20 mouse cellular contexts compared by ENCODE assay signal in the genomic region with DNA sequence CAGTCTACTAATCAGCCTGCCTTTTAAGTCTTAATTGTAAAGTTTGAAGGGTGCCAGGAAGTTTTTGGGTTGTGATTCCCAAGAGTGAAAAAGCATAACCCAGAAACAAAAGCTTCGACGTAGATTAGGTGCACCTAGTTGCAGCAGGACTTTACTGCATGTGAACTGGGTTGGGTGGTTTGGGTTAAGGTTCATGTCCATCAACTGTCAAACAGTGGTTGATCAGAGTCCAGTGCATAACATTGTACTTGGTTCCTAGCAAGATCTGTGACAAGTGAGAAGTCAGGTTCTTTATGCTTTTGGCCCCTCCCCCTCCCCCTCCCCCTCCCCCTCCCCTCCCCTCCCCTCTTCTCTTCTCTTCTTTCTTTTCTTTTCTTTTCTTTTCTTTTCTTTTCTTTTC. TPM values are rescaled to one million over a fixed set of nuclear protein-coding genes. Genes with fewer than 3 reads are reported as not detected.
A peak's percentile ranks its signal among the peaks of the same experiment; 100 is the strongest.
DNase-seq lines count a peak whose midpoint lies in the region; ATAC-seq and TF ChIP-seq lines count a peak whose summit lies in the region.
"Had no signal": no experiment of that assay in that cellular context is flagged by ENCODE, and none has a peak within 500 bp of the region (broad histone marks: within the 10 kb centered on the region; RNA-seq: fewer than 3 reads in every experiment).

No protein-coding gene starts in this region.

- TF ChIP-seq POLR2A in liver, adult 2 months (IDR thresholded peaks at IDR 0.05; ENCODE audit: extremely low read depth, insufficient read depth, low read length): no peak

- H3K9ac ChIP-seq in liver, adult 2 months (ENCODE audit: low read depth, low read length): no peak overlapping the region
- H3K9ac ChIP-seq in liver, embryonic 11.5 days (ENCODE audit: low read depth, low read length): no peak overlapping the region
- H3K9ac ChIP-seq in intestine, embryonic 16.5 days (ENCODE audit: low read depth, low read length): no peak overlapping the region
- H3K9ac ChIP-seq in liver, embryonic 16.5 days (ENCODE audit: low read depth, low read length): no peak overlapping the region
- no peak overlapping the region for H3K9ac ChIP-seq in hindbrain, embryonic 12.5 days
- H3K9ac ChIP-seq: forebrain, embryonic 13.5 days; forebrain, postnatal 0 days; heart, embryonic 15.5 days had no signal

- H3K79me2 ChIP-seq in liver, adult 2 months (ENCODE audit: control insufficient read depth, insufficient read depth, low read length): peaks cover 50% of the 10 kb centered on the region

- no peak for TF ChIP-seq CTCF in liver, adult 2 months (IDR thresholded peaks at IDR 0.05; ENCODE audit: low read depth, low read length)

- H3K9me3 ChIP-seq in liver, embryonic 11.5 days (ENCODE audit: control insufficient read depth, low read length): no peaks in the 10 kb centered on the region
- H3K9me3 ChIP-seq in intestine, embryonic 16.5 days (ENCODE audit: control insufficient read depth, low read length): no peaks in the 10 kb centered on the region
- no peaks in the 10 kb centered on the region for H3K9me3 ChIP-seq in liver, embryonic 16.5 days (replicated peaks; ENCODE audit: control insufficient read depth, low read length)
- no peaks in the 10 kb centered on the region for H3K9me3 ChIP-seq in hindbrain, embryonic 12.5 days (replicated peaks)
- H3K9me3 ChIP-seq: forebrain, embryonic 13.5 days; heart, embryonic 15.5 days had no signal

- H3K36me3 ChIP-seq in liver, adult 2 months (ENCODE audit: control insufficient read depth, insufficient read depth, low read length): peaks cover 10% of the 10 kb centered on the region; the same call in 1 of the 2 replicates
- peaks cover 3% of the 10 kb centered on the region; the same call in 1 of the 2 replicates for H3K36me3 ChIP-seq in liver, embryonic 11.5 days (ENCODE audit: control insufficient read depth, insufficient read depth, low read length)
- no peaks in the 10 kb centered on the region for H3K36me3 ChIP-seq in intestine, embryonic 16.5 days (ENCODE audit: control insufficient read depth, insufficient read depth, low read length)
- H3K36me3 ChIP-seq in liver, embryonic 16.5 days (ENCODE audit: control insufficient read depth, insufficient read depth): peaks cover 3% of the 10 kb centered on the region; the same call in 1 of the 2 replicates
- H3K36me3 ChIP-seq in hindbrain, embryonic 12.5 days: peaks cover 6% of the 10 kb centered on the region
- H3K36me3 ChIP-seq: heart, embryonic 15.5 days had no signal

- peak; percentile 94 for DNase-seq in liver, adult 2 months (ENCODE audit: extremely low read depth, low read depth, low spot score)
- DNase-seq in liver, embryonic 11.5 days (ENCODE audit: low spot score): no peak
- no peak for DNase-seq in layer of hippocampus, adult 9-11 months
- DNase-seq: adrenal gland, postnatal 14 days; cerebellum, adult 18-20 months; cerebellum, adult 9-11 months; cerebellum, postnatal 36 days; forebrain, postnatal 0 days; gastrocnemius, postnatal 14 days; heart, adult 2 months; heart, postnatal 14 days had no signal

- WGBS in liver, adult 2 months: 25% methylated on average over 2 of the region's 2 CpGs
- WGBS in liver, embryonic 11.5 days: 91% methylated on average over 2 of the region's 2 CpGs
- 64% methylated on average over 2 of the region's 2 CpGs for WGBS in intestine, embryonic 16.5 days
- 75% methylated on average over 2 of the region's 2 CpGs for WGBS in liver, embryonic 16.5 days (ENCODE audit: insufficient replicate concordance)
- 94% methylated on average over 2 of the region's 2 CpGs for WGBS in hindbrain, embryonic 12.5 days

- H3K4me3 ChIP-seq in liver, adult 2 months (ENCODE audit: insufficient read depth, low read depth, low read length): no peak overlapping the region
- H3K4me3 ChIP-seq in liver, embryonic 11.5 days (ENCODE audit: low read depth, low read length): no peak overlapping the region
- H3K4me3 ChIP-seq in intestine, embryonic 16.5 days (ENCODE audit: low read length): no peak overlapping the region
- H3K4me3 ChIP-seq in liver, embryonic 16.5 days (ENCODE audit: low read depth, low read length): no peak overlapping the region
- no peak overlapping the region for H3K4me3 ChIP-seq in hindbrain, embryonic 12.5 days
- H3K4me3 ChIP-seq: forebrain, embryonic 13.5 days; heart, adult 2 months; heart, embryonic 15.5 days had no signal

- H3K4me1 ChIP-seq in liver, adult 2 months (ENCODE audit: control insufficient read depth, insufficient read depth, low read length): peaks cover 36% of the 10 kb centered on the region
- H3K4me1 ChIP-seq in liver, embryonic 11.5 days (replicated peaks; ENCODE audit: control insufficient read depth, insufficient read depth, low read length): peaks cover 15% of the 10 kb centered on the region
- peaks cover 6% of the 10 kb centered on the region; the same call in 1 of the 2 replicates for H3K4me1 ChIP-seq in intestine, embryonic 16.5 days (ENCODE audit: control insufficient read depth, insufficient read depth, low read length)
- H3K4me1 ChIP-seq in liver, embryonic 16.5 days (ENCODE audit: control insufficient read depth, low read depth, low read length): peaks cover 13% of the 10 kb centered on the region
- no peaks in the 10 kb centered on the region for H3K4me1 ChIP-seq in hindbrain, embryonic 12.5 days
- H3K4me1 ChIP-seq: forebrain, embryonic 13.5 days had no signal

- ATAC-seq in liver, embryonic 11.5 days (replicated peaks; ENCODE audit: low FRiP score): no peak
- peak; percentile 70; the same call in 1 of the 2 replicates for ATAC-seq in intestine, embryonic 16.5 days
- 0 out of 2 replicates have a peak, but pooled peaks have one; percentile 51 for ATAC-seq in liver, embryonic 16.5 days (ENCODE audit: low read depth)
- ATAC-seq in hindbrain, embryonic 12.5 days (ENCODE audit: low FRiP score): no peak
- ATAC-seq: activated CD4-positive, CD25-positive, alpha-beta regulatory T cell, adult 4 months; forebrain, embryonic 13.5 days; forebrain, postnatal 0 days; Patski had no signal

- no peaks in the 10 kb centered on the region for H3K27me3 ChIP-seq in liver, adult 2 months (ENCODE audit: control insufficient read depth, insufficient read depth, low read length)
- no peaks in the 10 kb centered on the region for H3K27me3 ChIP-seq in liver, embryonic 11.5 days (replicated peaks; ENCODE audit: control insufficient read depth, insufficient read depth, low read length)
- no peaks in the 10 kb centered on the region for H3K27me3 ChIP-seq in intestine, embryonic 16.5 days (replicated peaks; ENCODE audit: control insufficient read depth, insufficient read depth, low read length)
- no peaks in the 10 kb centered on the region for H3K27me3 ChIP-seq in liver, embryonic 16.5 days (ENCODE audit: control insufficient read depth, insufficient read depth, low read depth, low read length)
- H3K27me3 ChIP-seq in hindbrain, embryonic 12.5 days: no peaks in the 10 kb centered on the region
- H3K27me3 ChIP-seq: CH12.LX; forebrain, embryonic 13.5 days; heart, embryonic 15.5 days; Patski had no signal

- H3K4me2 ChIP-seq in liver, embryonic 11.5 days: no peak overlapping the region
- H3K4me2 ChIP-seq in intestine, embryonic 16.5 days (ENCODE audit: low read depth, low read length): peak overlapping the region; percentile 26; the same call in 1 of the 2 replicates
- H3K4me2 ChIP-seq in liver, embryonic 16.5 days (ENCODE audit: low read depth, low read length): no peak overlapping the region
- H3K4me2 ChIP-seq in hindbrain, embryonic 12.5 days (replicated peaks): no peak overlapping the region
- H3K4me2 ChIP-seq: forebrain, embryonic 13.5 days; heart, embryonic 11.5 days; heart, embryonic 15.5 days had no signal

- H3K27ac ChIP-seq in liver, adult 2 months (replicated peaks; ENCODE audit: insufficient read depth, low read depth, low read length): peak overlapping the region; percentile 33; the same call in 1 of the 2 replicates
- no peak overlapping the region for H3K27ac ChIP-seq in liver, embryonic 11.5 days (ENCODE audit: low read depth, low read length)
- peak overlapping the region; percentile 76 for H3K27ac ChIP-seq in intestine, embryonic 16.5 days (ENCODE audit: low read length)
- peak overlapping the region; percentile 38 for H3K27ac ChIP-seq in liver, embryonic 16.5 days (ENCODE audit: low read length)
- H3K27ac ChIP-seq in hindbrain, embryonic 12.5 days: no peak overlapping the region
- H3K27ac ChIP-seq: forebrain, embryonic 13.5 days; heart, adult 2 months; heart, embryonic 15.5 days had no signal

RNA-seq across cellular contexts. Expression of a gene that starts 31.8 kb away (rescaled TPM):
- 58.5 and 74.7 TPM in 2 replicates for total RNA-seq in liver, adult 2 months (2014; rRNA removed)
- polyA plus RNA-seq in liver, adult 2 months (2012; rRNA removed): 70.1 and 92.8 TPM in 2 replicates
- polyA plus RNA-seq in liver, embryonic 11.5 days (2014; fragmentation: Nextera tagmentation; extraction: Ambion mirVana): 49.8 and 63.9 TPM in 2 replicates
- 27.9 and 30.7 TPM in 2 replicates for polyA plus RNA-seq in intestine, embryonic 16.5 days (2015; fragmentation: Nextera tagmentation; extraction: Ambion mirVana)
- 14.5 and 14.6 TPM in 2 replicates for polyA plus RNA-seq in liver, embryonic 16.5 days (2015; fragmentation: Nextera tagmentation; extraction: Ambion mirVana)
- 95.3 and 102 TPM in 2 replicates for polyA plus RNA-seq in hindbrain, embryonic 12.5 days (2016; fragmentation: Nextera tagmentation; extraction: Ambion mirVana)

Comparison
In these comparisons a context has a peak if more than half of its experiments do, and no peak if none do; other contexts are left out.
1. H3K27ac ChIP-seq: peak in liver, adult 2 months (single experiment), intestine, embryonic 16.5 days (single experiment) and liver, embryonic 16.5 days (single experiment); none in liver, embryonic 11.5 days (single experiment) and hindbrain, embryonic 12.5 days (single experiment).
2. ATAC-seq: peak in intestine, embryonic 16.5 days (single experiment) and liver, embryonic 16.5 days (single experiment); none in liver, embryonic 11.5 days (single experiment) and hindbrain, embryonic 12.5 days (single experiment).